ENCODE assay signal across 8 mouse cellular contexts in the genomic region with DNA sequence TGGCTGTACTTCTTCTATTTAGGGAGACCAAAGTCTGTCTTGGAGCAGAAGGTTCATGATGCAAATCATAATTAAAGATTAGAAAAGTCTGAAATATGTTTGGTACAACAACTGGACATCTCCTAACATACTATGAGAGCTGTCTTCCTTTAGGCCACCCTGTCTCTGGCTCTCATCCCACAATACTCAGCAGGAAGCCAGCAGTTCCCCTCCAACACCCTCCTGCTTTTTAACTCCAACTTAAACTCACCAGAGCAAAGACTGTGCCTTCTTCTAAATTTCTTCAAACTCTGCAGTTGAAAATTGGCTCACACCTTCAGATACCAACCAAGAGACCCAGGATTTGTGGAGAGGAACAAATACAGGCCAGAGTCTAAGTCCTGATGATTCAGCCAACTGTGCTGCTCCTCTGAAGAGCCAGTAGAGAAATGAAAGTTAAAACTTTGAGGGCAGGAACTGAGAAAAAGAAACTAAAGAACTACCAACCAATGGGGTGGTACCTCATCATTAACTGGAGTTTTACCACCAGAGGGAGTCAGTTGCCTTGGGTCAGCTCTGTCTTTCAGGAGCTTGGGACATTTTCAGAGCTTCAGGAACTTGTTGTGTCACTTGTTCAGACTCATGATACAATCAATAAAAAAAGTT. TPM values are rescaled to one million over a fixed set of nuclear protein-coding genes. Genes with fewer than 3 reads are reported as not detected.
DNase-seq lines count a peak whose midpoint lies in the region; ATAC-seq and TF ChIP-seq lines count a peak whose summit lies in the region.
"Not testable (repeated sequence)": the region's sequence is repeated elsewhere in the genome, so short reads cannot be mapped to it uniquely, and the experiment has no call there.

Gene Trim30d (minus strand): TSS at position 429 of the 645 bp plus-strand sequence.

- peaks cover 32% of the 10 kb centered on the region for H3K79me2 ChIP-seq in macrophage (ENCODE audit: inconsistent target)

- peak; percentile 8; the same call in 1 of the 2 replicates for TF ChIP-seq CTCF in cortical plate, adult 2 months (IDR thresholded peaks at IDR 0.05; ENCODE audit: extremely low read depth, insufficient read depth, low read length)
- not testable (repeated sequence) for TF ChIP-seq CTCF in small intestine, adult 2 months (IDR thresholded peaks at IDR 0.05; ENCODE audit: extremely low read depth, insufficient read length, insufficient replicate concordance, low read depth, low read length)

- not testable (repeated sequence) for H3K4me3 ChIP-seq in cortical plate, adult 2 months (ENCODE audit: insufficient read depth, low read length); intestine, embryonic 16.5 days (ENCODE audit: low read length); liver, embryonic 13.5 days (replicated peaks)
- peak within 1 kb of the TSS; percentile 49 for H3K4me3 ChIP-seq in macrophage (ENCODE audit: inconsistent target)
- H3K4me3 ChIP-seq in small intestine, adult 2 months (ENCODE audit: low read depth, low read length) = peak within 1 kb of the TSS; percentile 32; the same call in 1 of the 2 replicates

- not testable (repeated sequence) for H3K4me1 ChIP-seq in cortical plate, adult 2 months (ENCODE audit: control insufficient read depth, insufficient read depth, low read length); intestine, embryonic 16.5 days (ENCODE audit: control insufficient read depth, insufficient read depth, low read length); liver, embryonic 13.5 days (replicated peaks); small intestine, adult 2 months (ENCODE audit: control insufficient read depth, insufficient read depth, insufficient read length, low read length)

- peak; percentile 59 for DNase-seq in 3134 (ENCODE audit: extremely low read depth, insufficient read length, low spot score)
- DNase-seq in adrenal gland, adult (ENCODE audit: inconsistent age in 2 of 2, low spot score in 1 of 2) = peak; percentile 22 to 76
- DNase-seq in heart, adult 8-10 months (ENCODE audit: low spot score) = peak; percentile 11
- DNase-seq in liver, embryonic 13.5 days = not testable (repeated sequence)

- H3K36me3 ChIP-seq in intestine, embryonic 16.5 days (ENCODE audit: control insufficient read depth, insufficient read depth, low read length); liver, embryonic 13.5 days; small intestine, adult 2 months (ENCODE audit: control insufficient read depth, insufficient read depth, low read length): not testable (repeated sequence)
- peaks cover 25% of the 10 kb centered on the region for H3K36me3 ChIP-seq in macrophage (ENCODE audit: inconsistent target)

- TF ChIP-seq POLR2A in cortical plate, adult 2 months (IDR thresholded peaks at IDR 0.05; ENCODE audit: extremely low read depth, insufficient read depth, low read length); small intestine, adult 2 months (IDR thresholded peaks at IDR 0.05; ENCODE audit: low read depth, low read length): not testable (repeated sequence)

- not testable (repeated sequence) for H3K9ac ChIP-seq in intestine, embryonic 16.5 days (ENCODE audit: low read depth, low read length); liver, embryonic 13.5 days

- H3K9me3 ChIP-seq in intestine, embryonic 16.5 days (ENCODE audit: control insufficient read depth, low read length); liver, embryonic 13.5 days (replicated peaks): not testable (repeated sequence)

- not testable (repeated sequence) for H3K27me3 ChIP-seq in intestine, embryonic 16.5 days (replicated peaks; ENCODE audit: control insufficient read depth, insufficient read depth, low read length); liver, embryonic 13.5 days; small intestine, adult 2 months (ENCODE audit: control insufficient read depth, insufficient read depth, low read length)

- not testable (repeated sequence) for H3K4me2 ChIP-seq in intestine, embryonic 16.5 days (ENCODE audit: low read depth, low read length); liver, embryonic 13.5 days

- not testable (repeated sequence) for H3K27ac ChIP-seq in cortical plate, adult 2 months (ENCODE audit: insufficient read depth, low read length); intestine, embryonic 16.5 days (ENCODE audit: low read length); liver, embryonic 13.5 days
- H3K27ac ChIP-seq in macrophage = peak within 1 kb of the TSS; percentile 71
- peak within 1 kb of the TSS; percentile 99 for H3K27ac ChIP-seq in small intestine, adult 2 months (ENCODE audit: insufficient read depth, low read depth, low read length)

- ATAC-seq in intestine, embryonic 16.5 days = peak; percentile 87
- peak; percentile 48; the same call in 1 of the 2 replicates for ATAC-seq in liver, embryonic 13.5 days (ENCODE audit: low read depth)

RNA-seq across cellular contexts. Expression of gene Trim30d, which starts in this region (rescaled TPM):
- polyA plus RNA-seq in cortical plate, adult 2 months (2012; rRNA removed) = 1.3 and 1.5 TPM in 2 replicates
- 1 to 10 TPM in 1 of 4 experiments, under 1 TPM in 3; 0.65 to 1.1 (median 0.75) TPM for total RNA-seq in heart, adult 8-10 months (2022)
- 0.88 and 0.93 TPM in 2 replicates for polyA plus RNA-seq in intestine, embryonic 16.5 days (2015; fragmentation: Nextera tagmentation; extraction: Ambion mirVana)
- polyA plus RNA-seq in liver, embryonic 13.5 days (2015; fragmentation: Nextera tagmentation; extraction: Ambion mirVana) = 0.31 and 0.58 TPM in 2 replicates
- 100 to 1,000 TPM; 110 to 732 (median 484) TPM for total RNA-seq in macrophage (2018; cell fraction: chromatin; rRNA removed)
- 100 to 1,000 TPM in 13 of 26 experiments, 10 to 100 TPM in 13; 53.6 to 223 (median 122) TPM for total RNA-seq in macrophage (2018; cell fraction: cytosol; rRNA removed)
- total RNA-seq in macrophage (2018; cell fraction: nucleus; rRNA removed) = 100 to 1,000 TPM; 114 to 639 (median 404) TPM
- polyA plus RNA-seq in macrophage (2018) = 39.9 to 81.2 TPM (median 40.8 TPM) in 3 replicates
- 4.1 and 14.4 TPM in 2 replicates for polyA plus RNA-seq in small intestine, adult 2 months (2012; rRNA removed)

Comparison
In these comparisons a context has a peak if more than half of its experiments do, and no peak if none do; other contexts are left out.
1. Peak in ATAC-seq in intestine, embryonic 16.5 days; RNA of the gene not detected or under 1 TPM.
2. Peak in ATAC-seq in liver, embryonic 13.5 days; RNA of the gene not detected or under 1 TPM.